Mouse (Mus musculus): Measurements from ENCODE around the gene Akap10.
"Not testable (repeated sequence)": the region's sequence is repeated elsewhere in the genome, so short reads cannot be mapped to it uniquely, and the experiment has no call there.

The Akap10 gene

GRCm38 (mm10) chr11:61930640-61931586 lies 861 bp upstream of the Akap10 start:
- DNase-seq (ENCODE audit: low spot score in 2 of 2), result peak in 1 of 2 experiments; percentile 12

- DNase-seq (ENCODE audit: low spot score in 2 of 2), result no peak
Observed at GRCm38 (mm10) chr11:61929323-61930097, 542 bp downstream of the Akap10 start.

GRCm38 (mm10) chr11:61923309-61923708 lies 6.7 kb downstream of the Akap10 start:
- no peak for DNase-seq (ENCODE audit: low spot score in 2 of 2)

GRCm38 (mm10) chr11:61919702-61920101 lies 10.3 kb downstream of the Akap10 start:
- DNase-seq (ENCODE audit: low spot score in 2 of 2), result no peak

GRCm38 (mm10) chr11:61908315-61908714 lies 21.7 kb downstream of the Akap10 start:
- DNase-seq (ENCODE audit: low spot score in 2 of 2), result no peak

- DNase-seq (ENCODE audit: low spot score in 2 of 2), result no peak
Observed at GRCm38 (mm10) chr11:61882183-61882582, 47.9 kb downstream of the Akap10 start.

- no peak for DNase-seq (ENCODE audit: low spot score in 2 of 2)
Observed at GRCm38 (mm10) chr11:61879921-61880320, 50.1 kb downstream of the Akap10 start.

GRCm38 (mm10) chr11:61871881-61872280 lies 58.2 kb downstream of the Akap10 start:
- no peak for DNase-seq (ENCODE audit: low spot score in 2 of 2)

- no peak for DNase-seq (ENCODE audit: low spot score in 2 of 2)
Observed at GRCm38 (mm10) chr11:61866856-61867255, 63.2 kb downstream of the Akap10 start.

GRCm38 (mm10) chr11:61861781-61862547 lies 68.1 kb downstream of the Akap10 start:
- DNase-seq (ENCODE audit: low spot score in 2 of 2), result no peak

- DNase-seq (ENCODE audit: low spot score in 2 of 2), result no peak
Observed at GRCm38 (mm10) chr11:61859316-61859715, 70.7 kb downstream of the Akap10 start.

GRCm38 (mm10) chr11:61855539-61855938 lies 74.5 kb downstream of the Akap10 start:
- DNase-seq (ENCODE audit: low spot score in 2 of 2), result no peak

- DNase-seq (ENCODE audit: low spot score in 2 of 2), result peak; percentile 91 to 92
Observed at GRCm38 (mm10) chr11:61854988-61855411, 75.1 kb downstream of the Akap10 start, which contains the start of gene Ulk2. Ulk2 (minus strand) TSS chr11:61855073.

GRCm38 (mm10) chr11:61854211-61854987 lies 75.7 kb downstream of the Akap10 start:
- peak; percentile 82 to 84 for DNase-seq (ENCODE audit: low spot score in 2 of 2)

GRCm38 (mm10) chr11:61853659-61854058 lies 76.4 kb downstream of the Akap10 start:
- DNase-seq (ENCODE audit: low spot score in 2 of 2), result no peak

GRCm38 (mm10) chr11:61852916-61853315 lies 77.1 kb downstream of the Akap10 start:
- DNase-seq (ENCODE audit: low spot score in 2 of 2), result no peak

- DNase-seq (ENCODE audit: low spot score in 2 of 2), result no peak
Observed at GRCm38 (mm10) chr11:61851195-61851594, 78.9 kb downstream of the Akap10 start.

GRCm38 (mm10) chr11:61840663-61841062 lies 89.4 kb downstream of the Akap10 start:
- DNase-seq (ENCODE audit: low spot score in 2 of 2), result not testable (repeated sequence)

GRCm38 (mm10) chr11:61839940-61840339 lies 90.1 kb downstream of the Akap10 start:
- no peak for DNase-seq (ENCODE audit: low spot score in 2 of 2)

- no peak for DNase-seq (ENCODE audit: low spot score in 2 of 2)
Observed at GRCm38 (mm10) chr11:61839182-61839581, 90.9 kb downstream of the Akap10 start.

Data from heart, adult 9 months (tissue).